Mouse (Mus musculus) E14TG2a.4 (cell line): ENCODE results near the gene Sprtn.

ENCODE experiments used
- CTCF ChIP-seq: conservative IDR thresholded peaks from 2 replicates; pipeline ENCODE4 v1.5.1; 2014; ENCODE audit warnings: low read length
- NANOG ChIP-seq: IDR thresholded peaks from 2 replicates; pipeline ENCODE4 v1.6.1; 2014; ENCODE audit warnings: borderline replicate concordance, low read length, mixed read lengths
- POU5F1 ChIP-seq: IDR thresholded peaks from 2 replicates; pipeline ENCODE4 v1.6.1; 2014; ENCODE audit warnings: low read length, borderline replicate concordance

DNA sequence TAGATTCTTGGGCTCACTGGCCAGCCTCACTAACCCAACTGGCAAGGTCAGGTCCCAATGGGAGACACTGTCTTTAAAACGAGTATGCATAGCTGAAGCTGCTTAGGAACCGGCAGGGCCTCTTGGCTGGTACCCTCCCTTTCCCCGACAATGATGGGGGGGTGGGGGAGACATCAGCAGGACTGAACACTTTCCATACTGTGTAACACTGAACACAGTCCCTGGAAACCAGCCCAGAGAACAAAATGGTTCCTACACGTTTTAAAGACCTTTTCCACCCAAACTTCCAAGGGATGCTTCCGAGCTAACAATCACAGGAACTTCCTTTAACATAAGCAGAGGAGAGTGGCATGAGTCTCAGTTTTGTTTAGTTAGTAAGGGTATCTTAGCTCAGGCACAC, 37.4 kb downstream of the Sprtn start:
- TF ChIP-seq CTCF: no peak
- TF ChIP-seq POU5F1: no peak
- no peak for TF ChIP-seq NANOG
